Mouse (Mus musculus): Measurements from ENCODE around the gene Cst8.

GRCm38 (mm10) chr2:148798485-148798884 lies at the start of gene Cst8:
- TF ChIP-seq POLR2A (IDR thresholded peaks at IDR 0.05; ENCODE audit: insufficient read depth, low read length) (no peak), CTCF (IDR thresholded peaks at IDR 0.05; ENCODE audit: low read depth, low read length) (no peak), EP300 (IDR thresholded peaks at IDR 0.05; ENCODE audit: insufficient read depth, low read depth, low read length) (no peak)

All from ES-Bruce4 (cell line).